Mouse (Mus musculus): Measurements from ENCODE around the gene Tcp10b. TPM values are rescaled to one million over a fixed set of nuclear protein-coding genes. Genes with fewer than 3 reads are reported as not detected.
"Not testable (repeated sequence)": the region's sequence is repeated elsewhere in the genome, so short reads cannot be mapped to it uniquely, and the experiment has no call there.

Gene Tcp10b
- polyA plus RNA-seq, 1 experiment from 2014 or later = 0.08 TPM

GRCm38 (mm10) chr17:13091510-13091909 lies 30.6 kb downstream of the Tcp10b start:
- not testable (repeated sequence) for H3K27me3 ChIP-seq (replicated peaks; ENCODE audit: control insufficient read depth, insufficient read depth, low read length); H3K4me3 ChIP-seq (ENCODE audit: low read depth, low read length); H3K4me1 ChIP-seq (ENCODE audit: control insufficient read depth, insufficient read depth, low read length); H3K9me3 ChIP-seq (replicated peaks; ENCODE audit: control insufficient read depth, low read length); H3K4me2 ChIP-seq (ENCODE audit: low read length); DNase-seq (ENCODE audit: low spot score); ATAC-seq; H3K9ac ChIP-seq (ENCODE audit: low read length); H3K27ac ChIP-seq (ENCODE audit: low read depth, low read length); H3K36me3 ChIP-seq (ENCODE audit: control insufficient read depth, insufficient read depth, low read length)
- no CpG with 5 or more reads among the region's 1 CpGs for WGBS

- WGBS = 59% methylated on average over 5 of the region's 8 CpGs
- H3K4me2 ChIP-seq (ENCODE audit: low read length); H3K9ac ChIP-seq (ENCODE audit: low read length); H3K9me3 ChIP-seq (replicated peaks; ENCODE audit: control insufficient read depth, low read length); H3K27me3 ChIP-seq (replicated peaks; ENCODE audit: control insufficient read depth, insufficient read depth, low read length); H3K36me3 ChIP-seq (ENCODE audit: control insufficient read depth, insufficient read depth, low read length); H3K4me3 ChIP-seq (ENCODE audit: low read depth, low read length); H3K27ac ChIP-seq (ENCODE audit: low read depth, low read length); H3K4me1 ChIP-seq (ENCODE audit: control insufficient read depth, insufficient read depth, low read length): not testable (repeated sequence)
- peak; percentile 2 for DNase-seq (ENCODE audit: low spot score)
- ATAC-seq = 0 out of 2 replicates have a peak, but pooled peaks have one; percentile 29
Measured at GRCm38 (mm10) chr17:13092100-13092764, 31.3 kb downstream of the Tcp10b start.

GRCm38 (mm10) chr17:13092960-13093359 lies 32.1 kb downstream of the Tcp10b start:
- H3K4me1 ChIP-seq (ENCODE audit: control insufficient read depth, insufficient read depth, low read length) = not testable (repeated sequence)

GRCm38 (mm10) chr17:13106563-13106962 lies 45.7 kb downstream of the Tcp10b start:
- ATAC-seq (peak; percentile 65; the same call in 1 of the 2 replicates), DNase-seq (ENCODE audit: low spot score) (peak; percentile 3)
- not testable (repeated sequence) for H3K27me3 ChIP-seq (replicated peaks; ENCODE audit: control insufficient read depth, insufficient read depth, low read length); H3K4me1 ChIP-seq (ENCODE audit: control insufficient read depth, insufficient read depth, low read length); H3K9me3 ChIP-seq (replicated peaks; ENCODE audit: control insufficient read depth, low read length); H3K27ac ChIP-seq (ENCODE audit: low read depth, low read length); H3K4me3 ChIP-seq (ENCODE audit: low read depth, low read length); H3K4me2 ChIP-seq (ENCODE audit: low read length); H3K36me3 ChIP-seq (ENCODE audit: control insufficient read depth, insufficient read depth, low read length); H3K9ac ChIP-seq (ENCODE audit: low read length)
- WGBS = 87% methylated on average over 5 of the region's 5 CpGs

More at GRCm38 (mm10) chr17:13092960-13093359, 32.1 kb downstream of the Tcp10b start:
- H3K4me3 ChIP-seq (ENCODE audit: low read depth, low read length); DNase-seq (ENCODE audit: low spot score); H3K9ac ChIP-seq (ENCODE audit: low read length); H3K9me3 ChIP-seq (replicated peaks; ENCODE audit: control insufficient read depth, low read length); H3K27ac ChIP-seq (ENCODE audit: low read depth, low read length); H3K36me3 ChIP-seq (ENCODE audit: control insufficient read depth, insufficient read depth, low read length); H3K27me3 ChIP-seq (replicated peaks; ENCODE audit: control insufficient read depth, insufficient read depth, low read length); ATAC-seq; H3K4me2 ChIP-seq (ENCODE audit: low read length): not testable (repeated sequence)
- WGBS = no CpG with 5 or more reads among the region's 4 CpGs

- H3K4me1 ChIP-seq (ENCODE audit: control insufficient read depth, insufficient read depth, low read length); H3K36me3 ChIP-seq (ENCODE audit: control insufficient read depth, insufficient read depth, low read length); H3K9ac ChIP-seq (ENCODE audit: low read length); DNase-seq (ENCODE audit: low spot score); H3K27ac ChIP-seq (ENCODE audit: low read depth, low read length); H3K9me3 ChIP-seq (replicated peaks; ENCODE audit: control insufficient read depth, low read length); H3K4me2 ChIP-seq (ENCODE audit: low read length); H3K27me3 ChIP-seq (replicated peaks; ENCODE audit: control insufficient read depth, insufficient read depth, low read length); H3K4me3 ChIP-seq (ENCODE audit: low read depth, low read length): not testable (repeated sequence)
- WGBS = 52% methylated on average over 2 of the region's 9 CpGs
- peak; percentile 86 for ATAC-seq
Measured at GRCm38 (mm10) chr17:13112504-13113291, 51.8 kb downstream of the Tcp10b start.

- H3K27ac ChIP-seq (ENCODE audit: low read depth, low read length); ATAC-seq; H3K27me3 ChIP-seq (replicated peaks; ENCODE audit: control insufficient read depth, insufficient read depth, low read length); H3K4me3 ChIP-seq (ENCODE audit: low read depth, low read length); H3K4me1 ChIP-seq (ENCODE audit: control insufficient read depth, insufficient read depth, low read length); H3K9ac ChIP-seq (ENCODE audit: low read length); DNase-seq (ENCODE audit: low spot score); H3K4me2 ChIP-seq (ENCODE audit: low read length); H3K36me3 ChIP-seq (ENCODE audit: control insufficient read depth, insufficient read depth, low read length); H3K9me3 ChIP-seq (replicated peaks; ENCODE audit: control insufficient read depth, low read length): not testable (repeated sequence)
- 94% methylated on average over 2 of the region's 5 CpGs for WGBS
Measured at GRCm38 (mm10) chr17:13123308-13124038, 62.6 kb downstream of the Tcp10b start.

- not testable (repeated sequence) for H3K27me3 ChIP-seq (replicated peaks; ENCODE audit: control insufficient read depth, insufficient read depth, low read length); DNase-seq (ENCODE audit: low spot score); H3K9me3 ChIP-seq (replicated peaks; ENCODE audit: control insufficient read depth, low read length); H3K4me3 ChIP-seq (ENCODE audit: low read depth, low read length); H3K36me3 ChIP-seq (ENCODE audit: control insufficient read depth, insufficient read depth, low read length); H3K27ac ChIP-seq (ENCODE audit: low read depth, low read length); H3K4me2 ChIP-seq (ENCODE audit: low read length); ATAC-seq; H3K4me1 ChIP-seq (ENCODE audit: control insufficient read depth, insufficient read depth, low read length); H3K9ac ChIP-seq (ENCODE audit: low read length)
- 40% methylated on average over 2 of the region's 3 CpGs for WGBS
Measured at GRCm38 (mm10) chr17:13124241-13124640, 63.3 kb downstream of the Tcp10b start.

- DNase-seq (ENCODE audit: low spot score); H3K27ac ChIP-seq (ENCODE audit: low read depth, low read length); H3K9me3 ChIP-seq (replicated peaks; ENCODE audit: control insufficient read depth, low read length); ATAC-seq; H3K4me2 ChIP-seq (ENCODE audit: low read length); H3K9ac ChIP-seq (ENCODE audit: low read length); H3K27me3 ChIP-seq (replicated peaks; ENCODE audit: control insufficient read depth, insufficient read depth, low read length); H3K4me1 ChIP-seq (ENCODE audit: control insufficient read depth, insufficient read depth, low read length); H3K36me3 ChIP-seq (ENCODE audit: control insufficient read depth, insufficient read depth, low read length); H3K4me3 ChIP-seq (ENCODE audit: low read depth, low read length): not testable (repeated sequence)
- no CpG with 5 or more reads among the region's 3 CpGs for whole genome bisulfite sequencing
Measured at GRCm38 (mm10) chr17:13129324-13129723, 68.4 kb downstream of the Tcp10b start.

Data from forebrain, embryonic 14.5 days (tissue).